Mouse (Mus musculus) neural tube, embryonic 14.5 days (tissue): Measurements from ENCODE around the gene Cpa1. TPM values are rescaled to one million over a fixed set of nuclear protein-coding genes. Genes with fewer than 3 reads are reported as not detected.

Source experiments
- ATAC-seq: fragments of 200-750 bp; cut with Nextera tagmentation; 2 replicates; pipeline ENCODE4 v1.8.0; 2017; ENCODE audit warnings: low read depth, mild to moderate bottlenecking, moderate TSS enrichment, moderate library complexity
- H3K27ac ChIP-seq: fragments of 300-500 bp; sonication (generic); 2 replicates; pipeline ENCODE4 v1.5.1; 2014; ENCODE audit warnings: low read depth, mild to moderate bottlenecking, control low read depth, low read length, moderate library complexity, mixed read lengths
- H3K27me3 ChIP-seq: fragments of 300-500 bp; sonication (generic); 2 replicates; pipeline ENCODE4 v1.6.1; 2014; ENCODE audit warnings: low read length; ENCODE audit not compliant: control insufficient read depth, insufficient read depth
- H3K36me3 ChIP-seq: fragments of 300-500 bp; sonication (generic); 2 replicates; pipeline ENCODE4 v1.6.1; 2014; ENCODE audit warnings: low read length, mixed read lengths; ENCODE audit not compliant: control insufficient read depth, insufficient read depth
- H3K4me1 ChIP-seq: fragments of 300-500 bp; sonication (generic); 2 replicates; pipeline ENCODE4 v1.6.1; 2014; ENCODE audit warnings: low read length; ENCODE audit not compliant: control insufficient read depth, insufficient read depth
- H3K4me2 ChIP-seq: fragments of 300-500 bp; sonication (generic); 2 replicates; pipeline ENCODE4 v1.6.1; 2014; ENCODE audit warnings: mild to moderate bottlenecking, low read depth, low read length, control low read depth
- H3K4me3 ChIP-seq: fragments of 300-500 bp; sonication (generic); 2 replicates; pipeline ENCODE4 v1.5.1; 2014; ENCODE audit warnings: low read depth, low read length, control low read depth, mixed read lengths
- H3K9ac ChIP-seq: fragments of 300-500 bp; sonication (generic); replicated peaks from 2 replicates; pipeline ENCODE4 v1.6.1; 2014; ENCODE audit warnings: low read depth, mild to moderate bottlenecking, control low read depth, low read length, mixed read lengths
- H3K9me3 ChIP-seq: fragments of 300-500 bp; sonication (generic); 2 replicates; pipeline ENCODE4 v1.6.1; 2016; ENCODE audit warnings: low read length; ENCODE audit not compliant: control insufficient read depth
- WGBS: fragments of 180-500 bp; shearing (Covaris S2); extraction: QIAGEN DNeasy Blood & Tissue Kit; methylation state at CpG from one replicate; pipeline ENCODE4 v1.1.7; 2014; 5-methylcytosine and 5-hydroxymethylcytosine counted together
- polyA plus RNA-seq: library from polyadenylated mRNA; unstranded; fragments of >200 nt; fragmentation: Nextera tagmentation; extraction: Ambion mirVana; gene quantifications from 2 replicates; pipeline ENCODE4 v1.2.1, GENCODE M21; 2014

The Cpa1 gene
- polyA plus RNA-seq, 1 experiment from 2014 or later = 0.50 TPM

GRCm38 (mm10) chr6:30605111-30605510, 33.9 kb upstream of the Cpa1 start:
- Histone ChIP-seq H3K9ac (no peak overlapping the region), H3K36me3 (no peaks in the 10 kb centered on the region), H3K4me3 (no peak overlapping the region), H3K27ac (no peak overlapping the region), H3K4me1 (no peaks in the 10 kb centered on the region), H3K27me3 (no peaks in the 10 kb centered on the region), H3K4me2 (no peak overlapping the region), H3K9me3 (no peaks in the 10 kb centered on the region)
- no peak for ATAC-seq
- 90% methylated on average over 4 of the region's 4 CpGs for WGBS

DNA sequence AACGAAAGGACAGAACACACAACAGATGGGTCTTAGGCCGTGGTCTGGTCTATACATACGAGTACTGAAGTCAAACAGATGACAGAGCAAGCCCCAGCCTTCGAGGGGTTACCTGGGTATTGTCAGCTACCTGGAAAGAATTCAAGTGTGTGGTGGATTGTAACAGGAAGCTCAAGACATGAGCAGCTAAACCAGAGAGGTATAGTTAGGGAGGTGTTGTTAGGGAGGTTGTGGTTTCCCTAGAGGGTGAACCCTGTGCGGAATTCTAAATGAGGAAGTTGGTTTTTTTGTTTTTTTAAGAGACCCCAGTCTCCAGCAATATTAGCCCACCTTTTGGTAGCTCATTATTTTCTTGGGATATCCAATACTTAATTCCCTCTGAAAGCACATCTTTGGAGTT, 33.3 kb upstream of the Cpa1 start:
- Histone ChIP-seq H3K4me1 (no peaks in the 10 kb centered on the region), H3K4me2 (no peak overlapping the region), H3K27ac (no peak overlapping the region), H3K4me3 (no peak overlapping the region), H3K9ac (no peak overlapping the region), H3K9me3 (no peaks in the 10 kb centered on the region), H3K27me3 (no peaks in the 10 kb centered on the region), H3K36me3 (no peaks in the 10 kb centered on the region)
- ATAC-seq = no peak
- WGBS = 90% methylated on average over 5 of the region's 5 CpGs

- H3K9me3 ChIP-seq = no peaks in the 10 kb centered on the region
- ATAC-seq = no peak
- H3K9ac ChIP-seq = no peak within 1 kb of the TSS
- H3K4me1 ChIP-seq = no peaks in the 10 kb centered on the region
- H3K27ac ChIP-seq = no peak within 1 kb of the TSS
- no peaks in the 10 kb centered on the region for H3K36me3 ChIP-seq
- H3K4me3 ChIP-seq = no peak within 1 kb of the TSS
- H3K4me2 ChIP-seq = no peak within 1 kb of the TSS
- 88% methylated on average over 7 of the region's 7 CpGs for WGBS
- no peaks in the 10 kb centered on the region for H3K27me3 ChIP-seq
Observed at GRCm38 (mm10) chr6:30610710-30611109, 28.3 kb upstream of the Cpa1 start, which contains the start of gene Cpa5. Gene Cpa5, plus strand, starts transcription at chr6:30611010.

- H3K27ac ChIP-seq = no peak overlapping the region
- no peak for ATAC-seq
Observed at GRCm38 (mm10) chr6:30611212-30611611, 27.8 kb upstream of the Cpa1 start.

DNA sequence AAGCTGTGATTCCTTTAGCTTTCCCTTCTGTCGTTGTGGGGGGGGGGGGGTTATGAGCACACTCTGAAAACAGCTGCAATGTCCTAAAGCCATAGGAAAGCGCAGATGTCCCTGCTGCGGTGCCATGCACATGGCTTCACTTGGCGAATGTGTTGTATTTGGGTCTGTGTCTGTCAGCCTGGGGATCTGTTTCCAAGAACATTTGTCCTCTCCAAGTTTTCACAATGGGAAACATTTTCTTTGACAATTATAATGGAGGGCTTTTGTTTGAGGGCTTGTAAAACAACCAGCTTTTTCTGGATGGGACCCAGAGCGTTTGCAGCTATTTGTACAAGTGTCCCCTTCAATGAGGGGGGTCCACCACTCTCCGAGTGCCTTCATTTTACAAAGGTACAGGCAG, 24.8 kb upstream of the Cpa1 start:
- WGBS = 44% methylated on average over 6 of the region's 6 CpGs
- H3K36me3 ChIP-seq = no peaks in the 10 kb centered on the region
- H3K4me1 ChIP-seq = peaks cover 28% of the 10 kb centered on the region

More at GRCm38 (mm10) chr6:30611212-30611611, 27.8 kb upstream of the Cpa1 start:
- Histone ChIP-seq H3K4me2 (no peak overlapping the region), H3K4me3 (no peak overlapping the region), H3K9ac (no peak overlapping the region), H3K36me3 (no peaks in the 10 kb centered on the region), H3K4me1 (peaks cover 3% of the 10 kb centered on the region; the same call in 1 of the 2 replicates), H3K9me3 (no peaks in the 10 kb centered on the region), H3K27me3 (no peaks in the 10 kb centered on the region)
- WGBS = 20% methylated on average over 5 of the region's 5 CpGs

GRCm38 (mm10) chr6:30615741-30616140, 23.3 kb upstream of the Cpa1 start:
- no peak overlapping the region for H3K4me3 ChIP-seq
- H3K4me1 ChIP-seq = peaks cover 28% of the 10 kb centered on the region
- H3K9ac ChIP-seq = no peak overlapping the region
- no peaks in the 10 kb centered on the region for H3K36me3 ChIP-seq
- no peaks in the 10 kb centered on the region for H3K9me3 ChIP-seq
- no peak overlapping the region for H3K4me2 ChIP-seq
- WGBS = 33% methylated on average over 4 of the region's 4 CpGs
- ATAC-seq = no peak
- no peak overlapping the region for H3K27ac ChIP-seq
- no peaks in the 10 kb centered on the region for H3K27me3 ChIP-seq

More for the DNA sequence above, 24.8 kb upstream of the Cpa1 start:
- Histone ChIP-seq H3K27me3 (no peaks in the 10 kb centered on the region), H3K9me3 (no peaks in the 10 kb centered on the region), H3K27ac (no peak overlapping the region), H3K4me2 (no peak overlapping the region), H3K9ac (no peak overlapping the region), H3K4me3 (no peak overlapping the region)
- ATAC-seq = no peak

- WGBS = 5% methylated on average over 8 of the region's 8 CpGs
- peaks cover 28% of the 10 kb centered on the region for H3K4me1 ChIP-seq
Observed at GRCm38 (mm10) chr6:30616491-30616941, 22.5 kb upstream of the Cpa1 start.

DNA sequence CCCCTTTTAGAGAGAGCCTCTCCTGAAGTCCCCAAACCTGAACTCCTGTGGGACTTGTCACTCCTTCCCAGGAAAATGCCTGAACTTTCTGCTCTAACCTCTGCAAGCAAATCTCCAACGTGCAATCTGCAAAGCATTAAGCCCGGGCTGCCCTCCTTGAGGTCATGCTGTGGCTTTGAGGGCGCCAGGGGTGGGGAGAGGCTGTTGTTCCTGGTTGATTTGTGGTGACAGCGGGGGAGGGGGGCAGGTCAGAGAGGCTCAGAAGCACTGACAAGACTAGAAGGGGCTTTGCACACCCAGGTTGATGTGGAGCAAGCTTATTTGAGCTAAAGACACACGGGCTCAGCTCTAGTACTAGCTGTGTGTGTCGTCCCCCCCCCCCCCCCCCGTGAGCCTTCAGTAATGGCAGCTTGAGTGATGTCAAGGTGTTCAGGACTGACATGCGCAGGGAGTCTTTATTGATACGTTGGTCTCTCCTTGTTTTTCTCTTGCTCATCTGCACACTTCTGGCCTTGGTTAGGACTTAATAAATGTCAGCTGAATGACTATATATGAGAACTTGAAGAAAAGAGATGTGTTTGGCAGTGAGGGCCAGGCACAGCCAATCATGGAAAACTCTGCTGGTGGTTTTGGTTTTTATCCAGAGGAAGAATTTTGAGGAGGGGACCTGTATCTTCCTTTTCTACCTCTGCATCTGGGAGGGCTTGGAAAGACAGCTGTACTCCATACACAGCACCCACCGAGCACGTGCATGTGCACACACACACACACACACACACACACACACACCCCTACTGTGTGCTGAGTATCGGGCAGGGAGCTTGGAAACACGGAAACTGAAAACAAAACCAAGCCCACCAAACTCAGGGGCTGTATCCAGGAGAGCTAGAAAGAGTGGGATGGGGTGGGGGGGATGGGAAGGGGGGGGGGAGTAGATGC, 21.7 kb upstream of the Cpa1 start:
- 4% methylated on average over 13 of the region's 13 CpGs for WGBS
- Histone ChIP-seq H3K4me3 (no peak overlapping the region; the same call in 1 of the 2 replicates), H3K4me1 (peaks cover 28% of the 10 kb centered on the region), H3K36me3 (no peaks in the 10 kb centered on the region), H3K27me3 (no peaks in the 10 kb centered on the region), H3K4me2 (peak overlapping the region; percentile 59), H3K9ac (no peak overlapping the region), H3K27ac (peak overlapping the region; percentile 60; the same call in 1 of the 2 replicates), H3K9me3 (no peaks in the 10 kb centered on the region)
- ATAC-seq = peak; percentile 16

More at GRCm38 (mm10) chr6:30616491-30616941, 22.5 kb upstream of the Cpa1 start:
- H3K27me3 ChIP-seq = no peaks in the 10 kb centered on the region
- H3K9ac ChIP-seq = no peak overlapping the region; the same call in 1 of the 2 replicates
- H3K4me2 ChIP-seq = peak overlapping the region; percentile 20; the same call in 1 of the 2 replicates
- no peaks in the 10 kb centered on the region for H3K9me3 ChIP-seq
- ATAC-seq = no peak
- no peaks in the 10 kb centered on the region for H3K36me3 ChIP-seq
- H3K27ac ChIP-seq = no peak overlapping the region; the same call in 1 of the 2 replicates
- no peak overlapping the region for H3K4me3 ChIP-seq
